Mouse (Mus musculus): Measurements from ENCODE around the gene Abcb1b.
"Not testable (repeated sequence)": the region's sequence is repeated elsewhere in the genome, so short reads cannot be mapped to it uniquely, and the experiment has no call there.

Abcb1b gene

DNA sequence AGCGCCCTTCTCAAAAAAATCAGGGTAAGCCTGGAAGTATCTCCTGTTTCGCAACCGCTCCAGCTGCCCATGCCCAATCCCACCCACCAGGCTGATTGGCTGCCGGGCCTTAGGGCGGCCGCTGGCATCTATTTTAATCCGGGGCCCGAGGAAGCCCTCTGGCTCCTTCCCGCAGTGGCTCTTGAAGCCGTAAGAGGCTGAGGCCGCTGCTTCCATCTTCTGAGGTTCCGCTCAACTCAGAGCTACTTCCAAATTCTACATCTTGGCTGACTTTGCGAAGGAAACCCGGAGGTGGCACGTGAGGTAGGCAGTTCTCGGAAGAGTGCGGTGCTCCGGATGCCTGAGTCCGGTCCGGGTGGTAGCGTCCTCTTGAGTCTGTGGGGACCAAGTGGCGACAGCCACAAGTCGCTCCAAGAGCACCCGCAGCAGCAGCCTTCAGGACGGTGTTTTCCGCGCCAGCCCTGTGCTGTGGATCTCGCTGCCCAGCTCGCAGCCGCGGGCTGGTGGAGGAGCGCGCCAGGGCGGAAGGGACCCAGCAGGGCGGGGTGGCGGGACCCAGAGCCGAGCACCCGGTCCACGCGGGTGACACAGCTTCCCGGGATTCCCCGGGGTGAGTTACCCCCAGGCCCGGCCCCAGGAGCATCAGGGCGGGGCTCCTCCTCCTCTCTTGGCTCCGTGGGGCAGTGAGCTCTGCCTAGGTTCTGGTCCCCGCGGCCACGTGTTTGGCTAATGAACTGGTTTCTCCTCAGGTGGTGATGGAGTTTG is at the start of gene Abcb1b:
Abcb1b (plus strand) TSS at position 161 of the 765 bp plus-strand sequence.
- DNase-seq = peak; percentile 51

DNA sequence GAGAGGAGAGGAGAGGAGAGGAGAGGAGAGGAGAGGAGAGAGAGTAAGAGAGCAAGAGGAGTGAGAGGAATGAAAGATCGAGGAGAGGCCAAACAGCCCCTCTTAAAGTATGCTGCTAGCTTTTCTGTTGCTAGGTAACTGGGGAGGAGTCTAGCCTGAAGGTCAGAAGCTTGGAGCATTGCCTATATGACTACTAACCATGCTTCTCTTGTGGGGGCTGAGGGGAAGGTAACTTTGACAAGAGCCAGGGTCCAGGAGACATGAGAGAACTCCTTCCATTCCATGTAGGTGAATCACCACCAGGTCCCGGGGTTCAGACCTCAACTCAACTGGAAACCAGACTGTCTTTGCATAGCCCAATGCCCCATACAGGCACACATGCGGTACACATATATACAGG is 25.1 kb upstream of the Abcb1b start:
- no peak for DNase-seq

DNA sequence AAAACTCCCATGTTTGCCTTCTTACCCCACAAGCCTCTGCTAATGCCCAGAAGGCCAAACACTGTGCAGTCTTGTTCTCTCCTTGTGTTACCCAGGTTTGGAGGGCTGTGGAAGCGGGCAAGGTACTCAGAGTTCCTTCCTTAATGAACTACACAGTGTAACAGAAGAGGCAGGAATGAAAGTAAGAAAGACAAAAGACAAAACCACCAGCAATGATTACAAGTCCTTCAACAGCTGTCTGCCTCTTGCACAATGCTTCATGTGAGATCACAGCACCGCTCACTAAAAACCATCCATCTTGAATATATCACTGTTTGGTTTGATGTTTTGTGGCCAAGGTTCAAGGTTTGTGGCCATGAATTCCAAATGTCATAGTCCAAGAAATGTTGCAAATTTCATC is 19.6 kb upstream of the Abcb1b start:
- DNase-seq = no peak

DNA sequence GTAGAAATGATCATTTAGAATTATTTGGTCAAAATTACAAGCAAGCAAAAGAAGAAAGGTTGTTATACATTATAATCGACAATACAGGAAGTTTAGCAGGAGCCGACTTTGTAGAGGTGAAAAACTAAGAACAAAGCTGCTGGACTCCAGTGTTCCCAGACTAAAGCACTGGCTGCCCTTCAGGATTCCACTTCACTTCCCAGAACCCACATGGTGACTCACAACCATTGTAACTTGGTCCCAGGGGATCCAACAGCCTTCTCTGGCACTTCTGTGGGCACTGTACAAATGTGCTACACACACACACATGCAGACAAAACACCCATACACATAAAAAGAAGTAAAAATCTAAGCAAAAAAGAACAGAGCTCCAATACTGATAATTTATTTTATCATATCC is 19.2 kb upstream of the Abcb1b start:
- no peak for DNase-seq

DNA sequence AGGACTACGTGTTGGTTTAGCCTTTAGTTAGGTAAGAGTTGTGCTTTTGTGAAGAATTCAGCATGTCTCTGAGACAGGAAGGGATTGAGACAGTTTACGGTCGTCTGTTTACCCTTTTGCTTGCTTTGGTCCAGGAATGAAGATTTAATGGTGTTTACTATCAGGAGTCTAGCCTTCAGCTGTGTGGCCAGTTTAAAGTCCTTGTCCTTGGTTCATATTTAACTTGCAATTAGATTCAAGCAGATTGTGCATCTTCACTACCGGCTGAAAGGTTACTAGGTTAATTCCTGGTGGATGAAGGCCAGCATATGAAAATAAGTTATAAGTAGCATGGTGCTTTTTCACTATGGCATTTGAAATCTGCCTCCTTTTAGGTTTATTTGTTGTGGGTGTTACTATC is 5.7 kb upstream of the Abcb1b start:
- DNase-seq = no peak

DNA sequence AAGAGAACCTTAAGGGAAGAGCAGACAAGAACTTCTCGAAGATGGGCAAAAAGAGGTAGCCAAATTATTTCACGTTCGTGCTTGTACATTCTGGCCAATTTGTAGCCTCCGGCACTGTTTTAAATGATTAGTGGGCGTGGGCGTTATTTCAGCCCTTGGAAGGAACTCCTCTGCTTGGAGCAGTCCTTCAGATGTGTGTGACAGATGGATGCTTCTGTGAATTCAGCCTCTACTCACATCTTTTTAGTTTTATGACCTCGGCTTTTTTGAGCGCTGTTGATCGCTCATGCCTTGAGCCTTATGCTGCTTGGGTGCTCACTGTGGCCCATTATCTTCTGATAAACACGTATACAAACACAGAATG is 787 bp downstream of the Abcb1b start:
- DNase-seq = no peak

DNA sequence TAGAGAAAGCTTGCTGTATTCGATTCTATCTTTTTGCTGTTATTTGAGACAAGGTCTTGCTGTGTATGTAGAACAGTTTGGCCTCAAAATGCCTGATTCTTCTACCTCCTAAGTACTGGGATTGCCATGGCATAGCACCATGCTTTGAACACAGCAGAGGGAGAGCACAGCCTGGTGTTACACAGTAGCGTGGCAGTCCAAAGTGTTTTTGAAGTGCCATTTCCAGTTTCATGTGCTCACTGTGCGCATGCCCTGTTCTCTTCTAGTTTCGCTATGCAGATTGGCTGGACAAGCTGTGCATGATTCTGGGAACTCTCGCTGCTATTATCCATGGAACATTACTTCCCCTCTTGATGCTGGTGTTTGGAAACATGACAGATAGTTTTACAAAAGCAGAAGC is 7.8 kb downstream of the Abcb1b start:
- DNase-seq = no peak

DNA sequence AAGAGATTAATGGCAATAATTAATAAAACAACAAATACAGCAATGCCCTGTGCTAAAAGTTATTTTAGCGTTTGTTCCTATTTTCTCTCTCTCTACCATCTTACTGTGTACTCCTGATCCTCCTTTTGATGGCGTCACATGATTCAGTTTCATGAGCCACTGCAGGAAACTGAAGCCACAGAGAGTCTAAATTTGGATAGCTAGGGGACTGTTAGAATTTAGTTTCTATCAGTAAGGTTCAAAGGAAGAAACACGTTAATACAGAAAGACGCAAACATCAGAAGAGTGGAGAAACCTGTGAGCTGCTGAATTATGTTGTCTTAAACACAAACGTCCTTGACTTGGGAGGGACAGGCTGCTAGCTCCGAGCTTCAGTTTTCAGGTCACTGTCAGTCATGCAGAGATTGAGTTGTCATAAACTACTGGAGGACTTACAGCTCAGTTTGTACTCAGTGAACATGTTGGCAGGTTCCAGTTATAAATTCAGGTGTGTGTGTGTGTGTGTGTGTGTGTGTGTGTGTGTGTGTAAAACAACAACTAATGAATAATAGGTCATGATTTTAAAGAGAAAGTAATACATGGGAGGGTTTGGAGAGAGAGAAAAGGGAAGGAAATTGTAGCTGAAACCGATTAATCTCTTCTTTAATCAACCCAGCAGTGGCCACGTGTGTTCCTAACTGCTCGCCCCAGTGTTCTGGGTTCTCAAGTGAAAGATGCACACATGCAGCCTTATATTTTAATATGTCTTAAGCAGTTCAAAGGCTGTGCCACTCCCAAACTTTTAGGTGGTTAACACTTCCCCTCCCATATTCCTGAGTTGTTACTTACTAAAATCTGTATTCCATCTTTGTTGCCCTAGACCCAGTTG is 9.4 kb downstream of the Abcb1b start:
- no peak for DNase-seq

DNA sequence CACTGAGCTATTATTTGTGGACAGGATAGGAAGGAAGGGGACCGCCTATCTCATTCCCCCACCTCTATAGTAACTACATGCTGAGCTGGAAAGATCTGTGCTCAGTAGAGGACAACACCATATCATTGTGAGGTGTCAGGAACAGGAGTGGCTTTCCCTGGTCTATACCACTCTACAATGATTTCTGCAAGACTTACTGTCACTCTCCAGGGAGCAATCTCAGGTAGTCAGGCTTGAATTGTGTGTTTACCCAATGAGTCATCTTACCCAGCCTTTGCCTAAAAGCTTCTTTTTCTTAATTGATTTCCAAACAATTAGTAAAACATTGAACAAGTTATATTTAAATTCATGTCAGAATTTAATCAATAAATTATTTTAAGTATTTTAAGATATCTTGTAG is 15.9 kb downstream of the Abcb1b start:
- no peak for DNase-seq

DNA sequence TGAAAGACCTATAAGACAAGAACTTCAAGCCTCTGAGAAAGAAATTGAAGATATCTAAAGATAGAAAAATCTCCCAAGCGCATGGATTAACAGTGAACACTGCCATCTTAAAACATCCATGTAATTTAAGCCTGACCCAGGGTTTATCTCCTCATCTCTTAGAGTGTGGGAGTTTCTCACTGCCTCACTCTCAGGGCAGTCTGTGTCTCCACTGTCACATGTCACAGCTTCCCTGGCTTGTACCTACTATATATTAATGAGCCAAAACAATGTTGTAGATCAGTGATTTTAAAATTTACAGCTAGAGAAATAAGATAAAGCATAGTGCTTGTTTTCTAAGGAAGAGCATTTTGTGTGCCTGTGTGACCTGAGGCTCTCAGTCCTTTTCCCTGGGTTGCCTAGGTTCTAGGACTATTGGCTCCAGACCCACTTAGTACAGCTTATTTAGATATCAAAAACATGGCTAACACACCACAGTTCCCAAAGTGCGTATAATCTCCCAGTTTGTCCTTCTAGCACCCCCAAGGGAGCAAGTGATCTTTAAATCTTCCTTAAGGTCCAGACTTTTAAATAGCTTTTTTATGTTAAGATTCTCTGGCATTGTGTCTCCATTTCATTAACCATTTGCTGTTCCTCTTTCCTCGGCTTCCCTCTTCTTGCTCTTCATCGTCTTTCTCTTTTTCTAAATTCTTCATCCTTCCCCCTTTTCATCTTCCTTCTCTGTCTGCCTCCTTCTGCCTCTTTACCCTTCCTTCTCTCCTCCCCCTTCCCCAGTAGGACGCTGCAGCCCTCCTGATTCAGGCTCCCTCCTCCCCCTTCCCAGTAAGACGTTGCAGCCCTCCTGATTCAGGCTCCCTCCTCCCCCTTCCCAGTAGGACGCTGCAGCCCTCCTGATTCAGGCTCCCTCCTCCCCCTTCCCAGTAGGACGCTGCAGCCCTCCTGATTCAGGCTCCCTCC is 22.0 kb downstream of the Abcb1b start:
- no peak for DNase-seq

DNA sequence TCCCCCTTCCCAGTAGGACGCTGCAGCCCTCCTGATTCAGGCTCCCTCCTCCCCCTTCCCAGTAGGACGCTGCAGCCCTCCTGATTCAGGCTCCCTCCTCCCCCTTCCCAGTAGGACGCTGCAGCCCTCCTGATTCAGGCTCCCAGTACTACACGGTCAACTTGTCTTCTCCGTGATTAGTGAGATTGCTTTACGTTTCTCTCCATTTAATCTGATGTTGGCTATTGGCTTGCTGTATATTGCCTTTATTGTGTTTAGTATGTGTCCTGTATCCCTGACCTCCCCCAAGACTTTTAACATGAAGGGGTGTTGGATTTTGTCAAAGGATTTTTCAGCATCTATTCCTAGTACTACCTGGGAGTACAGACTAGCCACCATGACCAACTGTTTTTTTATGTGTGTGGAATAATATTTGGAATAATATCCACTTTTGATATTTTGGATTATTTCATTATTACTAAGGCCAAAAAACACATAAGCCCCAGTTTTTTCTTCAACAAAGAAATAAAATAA is 22.7 kb downstream of the Abcb1b start:
- not testable (repeated sequence) for DNase-seq

DNA sequence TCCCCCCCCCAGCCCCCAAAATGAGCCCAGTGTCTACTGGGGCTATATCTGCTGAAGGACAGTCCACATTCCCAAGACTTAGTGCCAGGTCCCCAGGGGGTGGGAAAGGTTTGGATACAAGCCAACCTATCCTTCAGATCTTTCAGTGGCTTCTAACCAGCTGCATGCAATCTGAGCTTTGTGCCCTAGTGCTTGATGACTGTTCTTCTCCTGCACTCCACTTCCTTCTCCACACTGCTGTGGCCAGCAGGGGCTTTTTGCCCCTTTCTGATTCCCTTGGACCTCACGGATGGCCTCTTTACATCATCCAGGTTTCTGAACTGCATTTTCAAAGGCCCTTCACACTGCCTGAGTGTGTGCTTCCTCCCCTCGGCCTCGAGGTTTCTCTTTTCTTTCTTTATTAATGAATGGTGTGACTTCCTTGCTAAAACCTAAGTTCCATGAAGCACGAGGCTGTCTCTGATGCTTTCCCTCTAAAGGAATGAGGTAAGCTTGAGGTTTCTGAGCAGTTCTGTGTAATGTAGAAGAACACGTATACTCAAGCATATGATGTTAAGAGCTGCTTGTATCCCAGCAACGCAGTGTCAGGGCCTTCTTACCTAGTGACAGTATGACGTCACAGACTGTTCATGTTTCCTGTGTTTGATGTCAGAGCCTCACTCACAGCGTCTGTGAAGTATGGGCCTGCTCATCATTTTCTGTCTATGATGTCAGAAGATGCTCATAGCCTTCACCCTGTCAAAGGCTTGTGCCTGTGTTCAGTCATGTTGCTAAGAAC is 40.9 kb downstream of the Abcb1b start:
- no peak for DNase-seq

DNA sequence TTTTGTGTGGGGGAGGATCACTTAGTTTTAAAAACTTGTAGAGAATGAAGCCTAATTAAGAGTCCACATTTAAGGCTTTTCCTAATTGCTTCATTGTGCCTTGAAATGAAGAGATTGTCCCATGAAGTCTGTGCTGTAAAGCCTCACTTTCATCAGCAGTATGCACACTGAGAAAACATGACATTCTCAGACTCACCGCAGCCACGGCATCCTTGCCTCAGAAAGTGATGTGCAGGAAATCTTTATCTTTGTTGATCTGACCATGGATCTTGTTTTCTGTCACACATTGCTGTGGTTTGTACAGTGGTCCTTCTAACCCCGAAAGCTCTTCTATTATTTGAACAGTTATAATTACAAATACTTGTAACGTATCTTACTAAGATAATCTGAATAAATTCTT is 41.7 kb downstream of the Abcb1b start:
- DNase-seq = no peak

DNA sequence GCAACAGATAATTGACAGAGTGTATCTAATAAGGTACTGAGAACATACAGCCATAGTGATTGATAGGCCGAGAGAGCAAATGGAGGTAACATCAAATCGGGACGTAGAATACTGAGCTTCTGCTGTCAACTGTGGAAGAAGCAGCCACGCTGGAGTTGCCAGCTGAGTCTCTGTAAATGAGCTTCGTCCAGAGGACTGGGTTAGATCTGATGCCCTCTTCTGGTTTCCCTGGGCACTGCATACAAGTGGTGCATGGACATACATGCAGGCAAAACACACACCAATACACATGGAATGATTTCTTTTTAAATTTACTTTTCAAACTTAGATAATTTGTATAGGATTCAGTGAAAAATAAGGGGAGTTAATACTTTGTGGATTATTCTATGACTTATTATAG is 42.9 kb downstream of the Abcb1b start:
- DNase-seq = peak; percentile 87

DNA sequence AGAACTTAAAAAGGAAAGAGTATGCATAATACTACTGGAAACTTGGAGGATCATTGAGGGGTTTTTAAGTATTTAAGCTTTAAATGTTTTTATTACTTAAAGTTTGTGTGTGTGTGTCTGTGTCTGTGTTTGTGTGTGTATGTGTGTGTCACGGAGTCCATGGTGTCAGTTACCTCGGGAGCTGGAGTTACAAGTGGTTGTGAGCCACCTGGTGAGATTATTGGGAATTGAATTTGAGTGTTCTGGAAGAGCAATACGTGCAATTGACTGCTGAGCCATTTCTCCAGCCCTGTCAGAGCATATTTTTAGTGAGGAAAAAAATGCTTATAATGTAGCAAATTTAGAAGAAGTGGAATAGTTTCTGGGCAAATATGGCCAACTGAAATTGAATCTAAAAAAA is 44.9 kb downstream of the Abcb1b start:
- DNase-seq = no peak

DNA sequence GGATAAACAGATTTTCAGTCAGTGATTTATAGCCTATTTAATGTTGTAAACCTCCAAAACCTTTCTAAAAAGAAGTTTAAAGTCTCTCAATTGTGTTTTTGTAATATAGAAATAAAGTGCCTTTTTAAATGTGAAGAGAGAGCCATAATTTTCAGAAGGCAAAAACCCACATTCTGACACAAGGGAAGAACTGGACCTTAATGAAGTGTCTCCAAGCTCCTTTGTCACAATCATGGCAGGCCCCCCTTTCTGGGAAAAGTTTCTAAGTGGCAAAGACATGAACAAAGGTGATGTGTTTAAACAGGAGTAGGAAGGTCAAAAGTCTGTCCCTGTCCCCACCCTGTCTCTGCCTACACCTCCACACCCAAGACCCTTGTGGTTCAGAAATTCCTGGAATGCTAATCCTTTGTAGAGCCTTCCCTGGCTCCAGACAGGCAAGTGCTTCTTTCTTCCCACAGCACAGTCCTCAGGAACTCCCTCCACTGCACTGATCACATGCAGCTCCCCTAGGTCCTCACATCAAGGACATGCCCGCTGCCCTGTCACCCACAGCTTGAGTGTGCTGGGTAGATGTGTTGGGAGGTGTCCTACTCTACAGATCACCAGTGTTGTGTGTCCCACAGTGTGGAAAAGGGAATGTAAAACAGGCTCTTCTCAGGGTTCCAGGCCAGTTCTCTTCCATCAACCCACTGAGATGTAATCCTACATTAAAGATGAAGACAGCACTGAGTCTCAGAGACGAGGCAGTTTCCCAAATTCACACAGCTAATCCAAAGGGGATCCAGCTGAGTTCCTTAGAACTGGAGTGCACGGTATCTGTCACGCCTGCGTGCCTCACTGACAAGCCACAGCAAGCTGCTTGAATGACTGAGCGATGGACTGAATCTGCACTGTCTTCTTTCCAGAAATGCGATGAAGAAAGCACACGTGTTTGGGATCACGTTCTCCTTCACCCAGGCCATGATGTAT is 50.9 kb downstream of the Abcb1b start:
- DNase-seq = not testable (repeated sequence)

DNA sequence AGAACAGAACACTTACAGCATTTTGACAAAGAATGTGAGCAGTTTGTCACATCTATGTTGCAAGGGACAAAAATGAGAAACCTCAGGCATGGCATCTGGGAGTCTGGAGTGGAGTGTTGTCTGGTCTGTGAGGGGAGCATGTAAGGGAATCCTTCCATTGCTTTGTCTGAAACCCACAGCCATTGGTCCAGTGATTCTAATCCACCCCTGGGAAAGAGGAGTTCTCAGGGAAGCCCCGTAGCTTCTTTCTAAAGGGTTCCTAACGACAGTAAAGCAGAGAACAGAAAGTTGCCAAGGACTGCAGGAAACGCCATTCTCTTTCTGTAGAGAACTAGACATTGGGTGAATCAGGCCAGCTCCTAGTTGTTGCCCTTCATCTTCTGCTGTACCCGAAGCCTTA is 52.9 kb downstream of the Abcb1b start:
- DNase-seq = no peak

DNA sequence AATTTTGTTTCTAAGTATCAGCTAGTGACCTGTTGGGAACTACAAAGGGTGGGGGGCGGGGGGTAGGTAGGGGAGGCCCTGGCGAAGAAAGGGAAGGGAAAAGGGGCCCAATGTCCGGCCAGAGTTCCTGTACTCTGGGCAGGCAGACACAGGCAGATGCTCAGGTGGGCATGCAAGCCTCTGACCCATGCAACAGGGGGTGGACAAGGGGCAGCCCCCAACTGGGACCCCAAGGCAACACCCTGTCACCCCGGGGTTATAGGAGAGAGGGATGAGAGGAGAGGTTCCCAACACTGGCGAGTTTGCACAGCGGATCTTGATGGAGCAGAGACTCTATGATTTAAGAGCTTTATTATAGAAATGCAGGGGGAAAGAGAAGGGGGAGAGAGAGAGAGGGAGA is 59.3 kb downstream of the Abcb1b start:
- no peak for DNase-seq

DNA sequence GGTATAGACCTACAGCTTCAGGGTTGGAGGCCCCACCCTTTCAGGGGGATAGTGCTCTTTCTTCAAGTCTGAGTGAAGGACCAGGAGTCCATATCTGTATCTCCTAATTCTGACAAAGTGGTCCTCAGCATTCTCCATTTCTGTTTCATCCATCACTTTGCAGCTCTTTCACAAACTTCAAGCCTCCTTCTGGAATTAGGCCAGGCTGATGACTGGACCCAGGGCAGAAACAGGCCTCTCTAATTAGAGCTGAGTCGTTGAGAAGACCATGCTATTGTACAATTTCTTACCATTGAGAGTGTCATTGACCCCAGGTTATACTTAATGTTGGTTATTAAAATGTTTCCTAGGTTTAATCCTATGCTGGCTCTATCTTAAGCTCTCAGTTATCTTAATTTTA is 63.9 kb downstream of the Abcb1b start:
- no peak for DNase-seq

DNA sequence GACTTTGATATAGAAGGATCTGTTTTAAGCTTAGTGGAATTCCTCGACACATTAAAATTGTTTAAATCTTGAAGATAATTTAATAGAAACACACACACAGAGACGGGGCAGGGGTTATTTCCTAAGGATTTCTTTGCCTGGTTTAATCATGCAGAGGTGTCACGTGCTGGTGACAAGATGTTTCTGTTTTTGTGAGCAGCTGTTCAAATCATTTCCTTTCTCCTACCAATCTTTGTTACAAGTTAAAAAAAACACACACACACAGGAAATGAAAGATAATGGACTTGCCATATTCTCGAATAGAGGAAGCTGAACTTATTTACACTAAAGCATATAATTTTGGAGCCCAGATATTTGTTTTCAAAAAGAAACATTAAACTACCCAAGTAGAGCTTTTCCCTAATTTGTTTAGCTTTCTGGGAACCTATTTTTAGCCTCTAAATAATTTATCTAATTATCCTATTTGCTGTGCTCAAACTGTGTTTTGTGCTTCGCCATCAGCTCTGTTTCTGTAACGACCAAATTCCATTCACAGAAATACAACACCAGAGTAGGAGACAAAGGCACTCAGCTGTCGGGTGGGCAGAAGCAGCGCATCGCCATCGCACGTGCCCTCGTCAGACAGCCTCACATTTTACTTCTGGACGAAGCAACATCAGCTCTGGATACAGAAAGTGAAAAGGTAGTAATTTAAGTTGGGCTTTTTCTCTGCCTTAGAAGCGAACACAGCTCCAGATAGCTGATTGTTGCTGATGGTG is 65.8 kb downstream of the Abcb1b start:
- no peak for DNase-seq

All from thymus, postnatal 4 days (tissue).